Mouse (Mus musculus) limb, embryonic 11.5 days (tissue): ENCODE data around the gene Fbrsl1. TPM values are rescaled to one million over a fixed set of nuclear protein-coding genes. Genes with fewer than 3 reads are reported as not detected.

Experiments used
- ATAC-seq: fragments of 200-750 bp; cut with Nextera tagmentation; 2 replicates; pipeline ENCODE4 v1.8.0; 2017; ENCODE audit warnings: low read depth; ENCODE audit not compliant: insufficient number of reproducible peaks, low FRiP score, low TSS enrichment
- DNase-seq: peaks from one replicate; pipeline ENCODE4 v3.0.0-alpha.2; 2015; ENCODE audit warnings: low spot score
- H3K27ac ChIP-seq: fragments of 300-500 bp; sonication (generic); replicated peaks from 2 replicates; pipeline ENCODE4 v1.5.1; 2014; ENCODE audit warnings: low read depth, mild to moderate bottlenecking, low read length
- H3K27me3 ChIP-seq: fragments of 300-500 bp; sonication (generic); 2 replicates; pipeline ENCODE4 v1.6.1; 2014; ENCODE audit warnings: mild to moderate bottlenecking, low read length, mixed read lengths; ENCODE audit not compliant: control insufficient read depth, insufficient read depth
- H3K36me3 ChIP-seq: fragments of 300-500 bp; sonication (generic); 2 replicates; pipeline ENCODE4 v1.6.1; 2014; ENCODE audit warnings: mild to moderate bottlenecking, low read length, moderate library complexity, mixed read lengths; ENCODE audit not compliant: control insufficient read depth, insufficient read depth
- H3K4me1 ChIP-seq: fragments of 300-500 bp; sonication (generic); 2 replicates; pipeline ENCODE4 v1.6.1; 2014; ENCODE audit warnings: low read length, mixed read lengths; ENCODE audit not compliant: control insufficient read depth, insufficient read depth
- H3K4me2 ChIP-seq: fragments of 300-500 bp; sonication (generic); 2 replicates; pipeline ENCODE4 v1.6.1; 2014; ENCODE audit warnings: low read depth, mild to moderate bottlenecking, moderate library complexity; ENCODE audit not compliant: severe bottlenecking
- H3K4me3 ChIP-seq: fragments of 300-500 bp; sonication (generic); 2 replicates; pipeline ENCODE4 v1.5.1; 2014; ENCODE audit warnings: low read depth, low read length
- H3K9ac ChIP-seq: fragments of 300-500 bp; sonication (generic); 2 replicates; pipeline ENCODE4 v1.6.1; 2014; ENCODE audit warnings: mild to moderate bottlenecking, low read length
- H3K9me3 ChIP-seq: fragments of 300-500 bp; sonication (generic); 2 replicates; pipeline ENCODE4 v1.6.1; 2016; ENCODE audit warnings: low read length; ENCODE audit not compliant: control insufficient read depth
- WGBS: fragments of 180-500 bp; shearing (Covaris S2); extraction: QIAGEN DNeasy Blood & Tissue Kit; methylation state at CpG from one replicate; pipeline ENCODE4 v1.1.7; 2014; 5-methylcytosine and 5-hydroxymethylcytosine counted together
- polyA plus RNA-seq: library from polyadenylated mRNA; unstranded; fragments of >200 nt; fragmentation: Nextera tagmentation; extraction: Ambion mirVana; gene quantifications from 2 replicates; pipeline ENCODE4 v1.2.1, GENCODE M21; 2014

Gene Fbrsl1
- polyA plus RNA-seq, 1 experiment from 2014 or later, result 23.3 TPM

DNA sequence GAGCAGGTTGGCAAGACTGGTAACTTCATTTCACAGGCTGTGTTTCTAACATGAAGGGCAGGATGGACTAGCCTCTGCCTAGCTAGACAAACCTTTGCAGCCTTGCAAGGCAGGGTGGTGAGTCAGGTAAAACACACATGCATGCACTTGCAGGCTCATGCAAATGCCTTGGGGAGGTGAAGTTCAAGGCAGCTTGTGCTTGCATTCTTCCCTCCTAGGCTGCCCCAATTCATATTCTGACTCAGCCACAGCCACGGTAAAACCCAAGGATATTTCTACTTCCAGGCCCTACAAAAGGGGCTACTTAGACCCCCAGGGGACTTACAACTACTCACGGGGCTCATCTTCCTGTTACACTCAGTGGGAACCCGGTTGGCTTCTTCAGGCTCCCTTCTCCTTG lies 20.0 kb downstream of the Fbrsl1 start:
- Histone ChIP-seq H3K36me3 (peaks cover 5% of the 10 kb centered on the region; the same call in 1 of the 2 replicates), H3K4me2 (no peak overlapping the region), H3K4me1 (no peaks in the 10 kb centered on the region), H3K4me3 (no peak overlapping the region), H3K27ac (no peak overlapping the region), H3K9ac (no peak overlapping the region), H3K9me3 (no peaks in the 10 kb centered on the region), H3K27me3 (no peaks in the 10 kb centered on the region)
- no peak for DNase-seq
- ATAC-seq, result no peak
- 74% methylated on average over 3 of the region's 3 CpGs for WGBS

DNA sequence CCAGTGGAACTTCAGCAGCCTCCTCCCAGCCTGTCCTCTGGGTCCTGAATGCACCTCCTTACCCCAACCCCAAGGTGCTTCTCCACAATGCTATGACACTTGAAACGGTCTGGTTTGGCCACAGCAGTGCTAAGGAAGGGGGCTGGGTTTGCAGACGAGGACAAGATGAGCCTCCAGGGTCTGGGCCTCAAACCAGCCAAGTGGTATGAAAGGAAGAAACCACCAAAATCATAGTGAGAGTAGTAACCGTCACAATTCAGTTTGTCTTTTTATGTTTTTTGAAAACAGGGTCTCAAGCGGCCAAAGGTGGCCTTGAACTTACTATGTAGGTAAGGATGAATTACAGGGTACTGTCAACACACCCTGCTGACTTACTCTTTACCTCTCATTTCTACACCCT lies 23.1 kb downstream of the Fbrsl1 start:
- Histone ChIP-seq H3K9me3 (no peaks in the 10 kb centered on the region), H3K27ac (no peak overlapping the region), H3K4me3 (no peak overlapping the region), H3K27me3 (no peaks in the 10 kb centered on the region), H3K4me2 (no peak overlapping the region), H3K4me1 (no peaks in the 10 kb centered on the region), H3K9ac (no peak overlapping the region), H3K36me3 (no peaks in the 10 kb centered on the region; the same call in 1 of the 2 replicates)
- DNase-seq, result no peak
- no peak for ATAC-seq
- WGBS, result 78% methylated on average over 4 of the region's 4 CpGs

DNA sequence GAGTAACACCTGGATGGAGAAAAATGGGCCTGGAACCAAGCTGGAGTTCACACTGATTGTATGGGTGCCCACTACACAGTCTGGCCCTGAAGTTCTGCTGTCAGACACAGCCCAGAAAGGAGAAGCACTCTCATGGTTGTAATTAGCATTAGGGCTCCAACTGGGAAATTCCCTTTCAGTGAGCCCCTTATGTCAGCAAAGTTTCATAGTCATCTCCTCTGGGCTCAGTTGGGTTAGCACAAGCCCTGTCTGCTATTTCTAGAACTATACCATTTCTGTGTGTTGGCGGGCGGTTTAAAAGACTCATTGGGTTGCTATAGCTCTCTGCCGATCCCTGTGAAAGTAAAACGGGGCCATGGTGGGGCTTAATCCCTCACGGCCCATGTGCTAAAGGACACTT lies 24.1 kb downstream of the Fbrsl1 start:
- WGBS, result 89% methylated on average over 5 of the region's 5 CpGs
- Histone ChIP-seq H3K4me1 (no peaks in the 10 kb centered on the region), H3K27ac (no peak overlapping the region), H3K4me2 (no peak overlapping the region), H3K9me3 (no peaks in the 10 kb centered on the region), H3K4me3 (no peak overlapping the region), H3K27me3 (no peaks in the 10 kb centered on the region), H3K36me3 (no peaks in the 10 kb centered on the region; the same call in 1 of the 2 replicates), H3K9ac (no peak overlapping the region)
- no peak for DNase-seq
- no peak for ATAC-seq

DNA sequence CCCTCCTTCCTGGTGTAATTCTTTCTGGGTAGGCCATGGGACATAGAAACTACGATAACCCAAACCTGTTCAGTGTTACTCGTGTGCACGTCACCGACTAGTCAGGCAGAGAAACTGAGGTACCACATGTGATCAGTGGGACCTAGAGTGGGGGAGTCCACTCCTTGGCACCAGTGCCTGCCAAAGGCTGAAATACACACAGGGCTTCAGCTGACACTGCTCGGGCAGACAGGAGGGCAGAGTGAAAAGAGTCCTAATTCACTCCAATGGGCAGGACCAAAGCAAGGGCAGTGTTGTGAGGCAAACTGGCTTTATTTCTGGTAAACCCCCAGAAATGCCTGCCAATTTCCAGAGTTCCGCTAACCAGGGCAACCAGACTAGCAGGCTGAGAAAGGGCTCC lies 26.9 kb downstream of the Fbrsl1 start:
- Histone ChIP-seq H3K9ac (no peak overlapping the region), H3K4me2 (no peak overlapping the region), H3K9me3 (no peaks in the 10 kb centered on the region), H3K27me3 (no peaks in the 10 kb centered on the region), H3K4me3 (no peak overlapping the region), H3K27ac (no peak overlapping the region), H3K36me3 (no peaks in the 10 kb centered on the region; the same call in 1 of the 2 replicates), H3K4me1 (peaks cover 10% of the 10 kb centered on the region)
- DNase-seq (no peak), ATAC-seq (no peak)
- 90% methylated on average over 6 of the region's 6 CpGs for WGBS

DNA sequence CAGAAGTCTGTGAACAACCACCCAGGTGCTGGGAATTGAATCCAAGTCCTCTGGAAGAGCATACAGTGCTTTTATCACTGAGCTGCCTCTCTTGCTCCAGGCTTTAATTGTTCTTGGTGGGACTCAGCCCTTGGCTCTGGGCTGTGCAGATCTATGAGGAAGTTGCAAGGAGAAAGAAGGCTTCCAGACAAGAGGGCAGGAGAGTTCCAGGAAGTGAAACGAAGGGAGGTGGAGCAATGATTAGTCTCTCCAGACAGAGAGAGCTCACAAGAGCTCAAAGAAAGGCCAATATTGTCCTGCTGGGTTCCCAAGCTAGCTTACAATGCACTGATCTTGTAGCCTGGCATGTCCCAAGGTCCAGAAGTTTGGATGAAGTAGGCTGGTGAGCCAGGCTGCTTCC lies 27.4 kb downstream of the Fbrsl1 start:
- H3K27ac ChIP-seq, result no peak overlapping the region
- no peaks in the 10 kb centered on the region; the same call in 1 of the 2 replicates for H3K36me3 ChIP-seq
- 81% methylated on average over 1 of the region's 1 CpGs for WGBS
- H3K4me3 ChIP-seq, result no peak overlapping the region
- DNase-seq (no peak), ATAC-seq (no peak)
- H3K4me1 ChIP-seq, result peaks cover 15% of the 10 kb centered on the region
- H3K27me3 ChIP-seq, result no peaks in the 10 kb centered on the region
- H3K9ac ChIP-seq, result no peak overlapping the region
- H3K9me3 ChIP-seq, result no peaks in the 10 kb centered on the region
- no peak overlapping the region for H3K4me2 ChIP-seq

DNA sequence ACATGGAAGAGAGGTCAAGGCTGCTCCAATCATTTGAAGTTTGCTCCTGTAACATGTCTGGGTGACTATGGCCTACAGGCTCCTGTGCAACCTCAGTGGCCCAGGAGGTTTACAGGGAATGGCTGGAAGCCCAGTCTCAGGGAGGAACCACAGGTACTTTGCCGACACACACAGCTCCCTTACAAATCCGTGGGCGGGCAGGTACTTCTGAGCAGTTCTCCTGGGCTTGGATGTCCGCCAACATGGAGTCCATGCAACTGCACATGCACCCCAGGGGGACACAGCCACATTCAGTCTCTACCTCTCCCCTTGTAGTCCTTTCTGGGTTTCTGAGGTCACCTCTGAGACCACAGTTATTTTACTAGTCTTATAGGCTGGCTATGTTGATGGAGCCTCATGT lies 28.1 kb downstream of the Fbrsl1 start:
- DNase-seq (no peak), ATAC-seq (no peak)
- H3K4me2 ChIP-seq, result no peak overlapping the region
- H3K27me3 ChIP-seq, result no peaks in the 10 kb centered on the region
- H3K4me3 ChIP-seq, result no peak overlapping the region
- H3K36me3 ChIP-seq, result no peaks in the 10 kb centered on the region; the same call in 1 of the 2 replicates
- H3K27ac ChIP-seq, result no peak overlapping the region
- no peak overlapping the region for H3K9ac ChIP-seq
- H3K9me3 ChIP-seq, result no peaks in the 10 kb centered on the region
- 94% methylated on average over 4 of the region's 4 CpGs for WGBS
- peaks cover 18% of the 10 kb centered on the region for H3K4me1 ChIP-seq

DNA sequence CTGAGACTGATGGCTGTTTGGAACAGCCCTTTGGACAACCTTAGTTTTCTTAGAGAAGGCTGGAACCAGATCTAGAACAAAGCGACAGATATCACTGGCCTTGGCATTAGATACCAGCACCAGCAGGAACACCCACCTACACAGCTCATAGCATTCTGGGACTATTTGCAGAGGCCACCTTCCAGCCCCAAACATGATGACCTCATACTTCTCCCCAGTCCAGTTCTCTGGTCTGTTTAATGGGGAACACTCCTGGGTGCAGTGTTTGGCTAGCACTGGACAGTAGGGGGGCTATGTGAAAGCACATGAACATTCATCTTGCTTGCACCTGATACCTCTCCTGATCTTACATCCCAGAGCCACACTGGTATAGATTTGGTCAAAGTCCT lies 29.8 kb downstream of the Fbrsl1 start:
- no peak overlapping the region for H3K4me2 ChIP-seq
- H3K4me1 ChIP-seq, result peaks cover 18% of the 10 kb centered on the region
- no peaks in the 10 kb centered on the region for H3K9me3 ChIP-seq
- WGBS, result 93% methylated on average over 1 of the region's 1 CpGs
- H3K9ac ChIP-seq, result no peak overlapping the region
- H3K27ac ChIP-seq, result no peak overlapping the region
- no peak for ATAC-seq
- H3K4me3 ChIP-seq, result no peak overlapping the region
- no peaks in the 10 kb centered on the region for H3K36me3 ChIP-seq
- no peak for DNase-seq
- H3K27me3 ChIP-seq, result no peaks in the 10 kb centered on the region

DNA sequence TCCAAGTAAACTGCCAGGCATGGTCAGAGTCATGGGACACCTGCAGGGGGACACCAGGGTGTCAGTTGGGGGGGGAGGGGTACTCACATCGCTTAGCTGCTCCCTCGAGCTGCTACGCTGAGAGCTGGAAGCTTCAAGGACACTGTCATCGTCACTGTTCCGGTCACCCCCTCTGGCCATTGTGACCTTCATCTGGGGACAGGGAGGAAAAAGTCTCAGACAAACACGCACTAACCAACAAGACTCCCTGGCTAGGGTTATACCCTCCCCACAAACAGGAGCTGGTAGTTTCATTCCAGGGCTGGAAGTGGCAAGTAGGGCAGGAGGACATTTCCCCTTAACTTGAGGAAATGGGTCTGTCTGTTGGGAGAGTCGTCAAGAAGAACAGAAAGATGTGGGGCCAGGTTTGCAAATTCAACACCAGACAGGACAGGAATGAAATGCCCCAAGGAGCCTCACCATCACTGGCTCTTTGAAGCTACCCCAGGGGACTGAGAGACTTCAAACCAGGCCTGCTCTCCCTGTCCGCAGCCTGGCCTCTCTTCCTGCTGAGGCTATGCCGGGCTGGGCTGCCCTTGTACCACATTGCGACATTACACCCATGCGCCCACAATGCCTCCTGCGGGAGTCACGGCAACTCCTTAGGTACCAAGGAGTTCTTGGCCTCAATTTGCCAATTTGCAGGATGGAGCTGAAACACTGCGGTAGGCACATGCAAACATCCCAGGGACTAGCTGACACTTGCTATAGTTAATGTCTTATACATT lies 30.4 kb downstream of the Fbrsl1 start:
- H3K9me3 ChIP-seq, result no peaks in the 10 kb centered on the region
- no peaks in the 10 kb centered on the region for H3K36me3 ChIP-seq
- no peak overlapping the region for H3K4me2 ChIP-seq
- DNase-seq (no peak), ATAC-seq (no peak)
- WGBS, result 41% methylated on average over 14 of the region's 14 CpGs
- H3K27me3 ChIP-seq, result no peaks in the 10 kb centered on the region
- H3K9ac ChIP-seq, result no peak overlapping the region
- peaks cover 18% of the 10 kb centered on the region for H3K4me1 ChIP-seq
- no peak overlapping the region for H3K27ac ChIP-seq
- no peak overlapping the region for H3K4me3 ChIP-seq
